Mouse (Mus musculus) erythroblast, embryonic 14.5 days (primary cell): ENCODE measurements around the gene Ptgis.

Experiments used
- GATA1 ChIP-seq: IDR thresholded peaks from 2 replicates; pipeline ENCODE4 v1.6.1; 2012; ENCODE audit warnings: low read length, inconsistent platforms, mixed read lengths
- TAL1 ChIP-seq: IDR thresholded peaks from 3 replicates; pipeline ENCODE4 v1.6.1; 2012; ENCODE audit warnings: low read length, inconsistent platforms, mixed read lengths

- TF ChIP-seq GATA1 (no peak), TAL1 (no peak)
These were observed 35.5 kb upstream of the Ptgis start for GRCm38 (mm10) chr2:167275856-167276255.
